Mouse (Mus musculus) bone marrow, adult 2 months (tissue): ENCODE measurements around the gene Agr3.

Experiments
- CTCF ChIP-seq: fragments of 200-500 bp; IDR thresholded peaks from 2 replicates; pipeline ENCODE4 v1.5.1; 2011; ENCODE audit warnings: low read length, control low read depth; ENCODE audit not compliant: control insufficient read depth, insufficient read depth
- POLR2A ChIP-seq: fragments of 200-500 bp; IDR thresholded peaks from 2 replicates; pipeline ENCODE4 v1.6.1; 2011; ENCODE audit warnings: low read depth, mild to moderate bottlenecking, control low read depth, low read length, borderline replicate concordance; ENCODE audit not compliant: control insufficient read depth

DNA sequence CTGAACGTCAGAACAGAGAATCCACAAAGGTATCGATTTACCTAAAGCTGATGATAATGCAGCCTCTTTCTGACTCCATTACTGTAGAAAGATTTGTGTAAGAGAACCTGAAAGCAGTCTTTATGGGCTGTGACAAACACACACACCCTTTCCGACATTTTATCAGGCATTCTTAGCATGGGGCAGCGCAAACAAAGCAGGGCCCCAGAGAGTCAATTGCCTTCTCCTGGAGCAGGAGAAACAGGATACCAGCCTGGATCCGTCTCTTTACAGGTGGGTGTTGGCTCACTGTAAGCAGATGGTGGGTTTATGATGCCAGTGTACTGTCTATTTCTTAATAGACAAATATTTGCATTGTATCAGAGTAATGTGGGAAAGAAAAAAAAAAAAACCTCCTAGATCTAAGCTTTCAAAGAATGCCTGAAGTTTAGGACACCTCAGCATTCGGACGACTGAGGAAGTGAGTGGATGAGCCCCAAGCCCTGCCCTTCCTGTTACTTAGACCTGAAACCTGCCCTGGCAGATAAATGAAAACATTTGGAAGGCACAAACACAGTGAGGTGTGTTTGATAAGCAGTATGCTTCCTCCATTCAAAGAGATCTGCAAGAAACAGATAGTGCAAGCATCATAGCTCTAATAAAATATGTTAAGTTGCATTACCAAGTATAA is 40.8 kb downstream of the Agr3 start:
- no peak for TF ChIP-seq CTCF
- TF ChIP-seq POLR2A = no peak
